Mouse (Mus musculus) limb, embryonic 14.5 days (tissue): Measurements from ENCODE around the gene Wwc1. TPM values are rescaled to one million over a fixed set of nuclear protein-coding genes. Genes with fewer than 3 reads are reported as not detected.
A peak's percentile ranks its signal among the peaks of the same experiment; 100 is the strongest.

Source experiments
- ATAC-seq: fragments of 200-750 bp; cut with Nextera tagmentation; 2 replicates; pipeline ENCODE4 v1.8.0; 2017; ENCODE audit warnings: low read depth, moderate number of reproducible peaks, moderate TSS enrichment; ENCODE audit not compliant: low FRiP score
- DNase-seq: peaks from one replicate; pipeline ENCODE4 v3.0.0-alpha.2; 2015; ENCODE audit warnings: low spot score
- H3K27ac ChIP-seq: fragments of 300-500 bp; sonication (generic); replicated peaks from 2 replicates; pipeline ENCODE4 v1.5.1; 2014; ENCODE audit warnings: low read depth, mild to moderate bottlenecking, low read length, moderate library complexity, mixed read lengths
- H3K27me3 ChIP-seq: fragments of 300-500 bp; sonication (generic); 2 replicates; pipeline ENCODE4 v1.6.1; 2014; ENCODE audit warnings: low read length, mixed read lengths; ENCODE audit not compliant: control insufficient read depth, insufficient read depth
- H3K36me3 ChIP-seq: fragments of 300-500 bp; sonication (generic); 2 replicates; pipeline ENCODE4 v1.6.1; 2014; ENCODE audit warnings: mild to moderate bottlenecking, low read length, moderate library complexity, mixed read lengths; ENCODE audit not compliant: control insufficient read depth, insufficient read depth
- H3K4me1 ChIP-seq: fragments of 300-500 bp; sonication (generic); 2 replicates; pipeline ENCODE4 v1.6.1; 2014; ENCODE audit warnings: antibody characterized with exemption, low read length, mixed read lengths; ENCODE audit not compliant: control insufficient read depth, insufficient read depth
- H3K4me2 ChIP-seq: fragments of 300-500 bp; sonication (generic); replicated peaks from 2 replicates; pipeline ENCODE4 v1.6.1; 2014; ENCODE audit warnings: low read depth, mild to moderate bottlenecking, low read length, moderate library complexity; ENCODE audit not compliant: severe bottlenecking
- H3K4me3 ChIP-seq: fragments of 300-500 bp; sonication (generic); replicated peaks from 2 replicates; pipeline ENCODE4 v1.5.1; 2014; ENCODE audit warnings: low read length
- H3K9ac ChIP-seq: fragments of 300-500 bp; sonication (generic); 2 replicates; pipeline ENCODE4 v1.6.1; 2014; ENCODE audit warnings: mild to moderate bottlenecking, low read depth, low read length, moderate library complexity; ENCODE audit not compliant: severe bottlenecking
- H3K9me3 ChIP-seq: fragments of 300-500 bp; sonication (generic); 2 replicates; pipeline ENCODE4 v1.6.1; 2016; ENCODE audit warnings: low read length; ENCODE audit not compliant: control insufficient read depth
- POLR2A ChIP-seq: fragments of 200-500 bp; IDR thresholded peaks from 2 replicates; pipeline ENCODE4 v1.8.0; 2012; ENCODE audit warnings: inconsistent platforms, mild to moderate bottlenecking, moderate library complexity, borderline replicate concordance; ENCODE audit not compliant: insufficient read depth, insufficient read length; ENCODE audit errors: extremely low read depth
- WGBS: fragments of 180-500 bp; shearing (Covaris S2); extraction: QIAGEN DNeasy Blood & Tissue Kit; methylation state at CpG from one replicate; pipeline ENCODE4 v1.1.7; 2014; 5-methylcytosine and 5-hydroxymethylcytosine counted together
- polyA plus RNA-seq, 2 experiments: library from polyadenylated mRNA; depleted of rRNA in 1 of 2; stranded (reverse) in 1 of 2; unstranded in 1 of 2; fragments of >200 nt; fragmentation: Nextera tagmentation in 1 of 2; extraction: Ambion mirVana in 1 of 2; gene quantifications; 2 replicates each; pipeline versions ENCODE4 v1.2.1 to v1.2.3; 2012 to 2014

Wwc1 gene
- polyA plus RNA-seq, 2 experiments, result 5.8 to 13.9 TPM

DNA sequence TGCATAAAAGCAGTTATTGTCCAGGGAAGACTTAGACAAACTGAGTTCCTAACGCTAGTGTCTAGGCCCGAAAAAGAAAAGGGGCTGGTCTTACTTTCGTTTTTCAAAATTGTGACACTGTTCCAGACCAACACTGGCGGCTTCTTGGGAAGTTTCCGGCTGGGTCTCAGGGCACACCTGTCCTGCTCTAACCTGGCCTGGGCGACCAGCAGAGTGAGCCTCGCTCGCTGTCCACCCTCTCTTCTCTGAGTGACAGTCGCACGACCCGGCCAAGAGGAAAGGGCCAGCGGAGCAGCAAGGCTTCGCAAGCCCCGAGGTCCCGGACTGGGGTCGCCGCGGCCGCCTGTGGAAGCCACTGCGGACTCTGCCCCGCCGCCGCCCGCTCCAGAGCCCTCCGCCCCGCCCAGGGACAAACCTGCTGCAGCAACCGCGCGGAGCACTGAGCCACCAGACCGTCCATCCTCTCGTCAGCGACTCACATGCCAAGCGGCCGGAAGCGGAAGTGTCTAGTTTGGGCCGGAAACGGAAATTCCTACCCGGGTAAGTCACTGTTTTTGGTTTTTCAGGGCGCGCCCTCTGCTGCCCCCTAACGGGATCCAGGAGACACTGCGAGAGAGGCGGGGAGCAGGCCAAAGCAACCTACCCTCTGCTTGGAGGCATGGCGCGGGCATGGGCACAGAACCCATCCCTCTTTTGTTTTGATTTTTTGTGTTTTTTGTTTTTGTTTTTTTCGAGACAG lies 146.1 kb downstream of the Wwc1 start, which contains the start of gene Rars:
Gene Rars (minus strand): TSS at position 485 of the 739 bp plus-strand sequence.
- DNase-seq (peak; percentile 92), ATAC-seq (peak; percentile 77)
- H3K36me3 ChIP-seq, result peaks cover 35% of the 10 kb centered on the region
- no peaks in the 10 kb centered on the region for H3K9me3 ChIP-seq
- no peaks in the 10 kb centered on the region for H3K27me3 ChIP-seq
- peak within 1 kb of the TSS; percentile 91 for H3K9ac ChIP-seq
- 0 out of 2 replicates have a peak within 1 kb of the TSS, but pooled peaks have one; percentile 19 for H3K27ac ChIP-seq
- H3K4me2 ChIP-seq, result peak within 1 kb of the TSS; percentile 65
- no peak for TF ChIP-seq POLR2A
- peak within 1 kb of the TSS; percentile 98 for H3K4me3 ChIP-seq
- peaks cover 10% of the 10 kb centered on the region for H3K4me1 ChIP-seq
- WGBS, result 1% methylated on average over 42 of the region's 46 CpGs

DNA sequence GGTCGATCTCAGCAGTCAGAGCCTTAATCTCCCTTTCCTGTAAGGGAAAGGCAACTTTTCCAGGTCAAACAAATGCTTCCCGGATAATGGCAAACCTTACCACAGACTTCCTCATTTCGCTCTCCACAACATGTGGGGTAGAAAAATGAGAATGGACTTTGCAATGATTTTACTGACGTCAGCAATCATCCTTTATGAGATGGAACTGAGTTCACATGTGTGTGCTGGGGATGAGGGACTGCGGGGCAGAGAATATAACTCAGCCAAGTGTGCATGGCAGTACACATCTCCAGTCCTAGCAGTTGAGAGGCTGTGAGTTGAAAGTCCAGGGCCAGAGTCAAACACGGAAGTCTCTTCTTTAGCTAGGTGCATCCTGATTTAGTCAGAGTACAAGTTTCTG lies 147.1 kb downstream of the Wwc1 start:
- Histone ChIP-seq H3K4me3 (peak overlapping the region; percentile 98), H3K4me2 (peak overlapping the region; percentile 65), H3K9ac (peak overlapping the region; percentile 91), H3K27me3 (no peaks in the 10 kb centered on the region), H3K27ac (no peak overlapping the region), H3K9me3 (no peaks in the 10 kb centered on the region), H3K36me3 (peaks cover 44% of the 10 kb centered on the region), H3K4me1 (peaks cover 10% of the 10 kb centered on the region)
- no peak for DNase-seq
- no peak for TF ChIP-seq POLR2A
- no peak for ATAC-seq
- WGBS, result 85% methylated on average over 6 of the region's 6 CpGs

GRCm38 (mm10) chr11:35832139-35832538 lies 148.2 kb downstream of the Wwc1 start:
- no peak overlapping the region for H3K9ac ChIP-seq
- no peaks in the 10 kb centered on the region for H3K9me3 ChIP-seq
- WGBS, result 76% methylated on average over 4 of the region's 4 CpGs
- H3K27me3 ChIP-seq, result no peaks in the 10 kb centered on the region
- TF ChIP-seq POLR2A, result no peak
- ATAC-seq (no peak), DNase-seq (no peak)
- H3K4me2 ChIP-seq, result no peak overlapping the region
- H3K4me1 ChIP-seq, result peaks cover 10% of the 10 kb centered on the region
- peaks cover 55% of the 10 kb centered on the region for H3K36me3 ChIP-seq
- H3K27ac ChIP-seq, result no peak overlapping the region
- H3K4me3 ChIP-seq, result no peak overlapping the region

DNA sequence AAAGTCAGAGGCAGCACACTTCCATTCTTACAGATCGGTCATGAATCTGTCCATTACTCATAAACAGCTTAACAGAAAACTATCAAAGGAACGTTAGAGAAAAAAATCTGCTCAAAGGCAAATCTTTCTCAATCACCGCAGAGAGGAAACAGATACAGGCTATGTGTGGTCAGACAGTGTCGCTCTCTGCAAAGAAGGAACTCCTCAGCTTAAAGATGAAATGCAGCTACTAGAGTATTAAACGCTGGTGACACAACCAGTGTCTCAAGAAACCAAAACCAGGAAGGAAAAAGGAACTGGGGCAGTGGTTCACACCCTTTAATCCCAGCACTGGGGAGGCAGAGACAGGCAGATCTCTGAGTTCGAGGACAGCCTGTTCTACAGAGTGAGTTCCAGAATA lies 152.6 kb downstream of the Wwc1 start:
- no peak overlapping the region for H3K9ac ChIP-seq
- no peak overlapping the region for H3K27ac ChIP-seq
- H3K27me3 ChIP-seq, result no peaks in the 10 kb centered on the region
- no peak for TF ChIP-seq POLR2A
- no peaks in the 10 kb centered on the region for H3K9me3 ChIP-seq
- ATAC-seq, result no peak
- H3K4me1 ChIP-seq, result no peaks in the 10 kb centered on the region
- no peak for DNase-seq
- no peak overlapping the region for H3K4me3 ChIP-seq
- peaks cover 87% of the 10 kb centered on the region for H3K36me3 ChIP-seq
- no peak overlapping the region for H3K4me2 ChIP-seq
- WGBS, result 93% methylated on average over 6 of the region's 6 CpGs

GRCm38 (mm10) chr11:35816316-35816715 lies 164.0 kb downstream of the Wwc1 start:
- no peak for TF ChIP-seq POLR2A
- H3K4me1 ChIP-seq, result no peaks in the 10 kb centered on the region
- H3K9ac ChIP-seq, result no peak overlapping the region
- 90% methylated on average over 12 of the region's 12 CpGs for WGBS
- H3K4me3 ChIP-seq, result no peak overlapping the region
- no peak for DNase-seq
- H3K4me2 ChIP-seq, result no peak overlapping the region
- no peaks in the 10 kb centered on the region for H3K9me3 ChIP-seq
- peaks cover 91% of the 10 kb centered on the region for H3K36me3 ChIP-seq
- H3K27me3 ChIP-seq, result no peaks in the 10 kb centered on the region
- no peak for ATAC-seq
- no peak overlapping the region for H3K27ac ChIP-seq
